Mouse (Mus musculus): ENCODE results near the gene Gm10959.
"Not testable (repeated sequence)": the region's sequence is repeated elsewhere in the genome, so short reads cannot be mapped to it uniquely, and the experiment has no call there.

The Gm10959 gene

GRCm38 (mm10) chr3:122919260-122919659 lies at the start of gene Gm10959:
TSS of gene Gm10959 (minus strand) at chr3:122919360.
- no peak for DNase-seq (ENCODE audit: low read depth)

GRCm38 (mm10) chr3:122968391-122968790 lies 49.2 kb upstream of the Gm10959 start:
- DNase-seq (ENCODE audit: low read depth): no peak

GRCm38 (mm10) chr3:122964301-122964700 lies 45.1 kb upstream of the Gm10959 start:
- no peak for DNase-seq (ENCODE audit: low read depth)

GRCm38 (mm10) chr3:122950129-122950528 lies 31.0 kb upstream of the Gm10959 start:
- DNase-seq (ENCODE audit: low read depth): no peak

GRCm38 (mm10) chr3:122943387-122943890 lies 24.3 kb upstream of the Gm10959 start:
- DNase-seq (ENCODE audit: low read depth): no peak

- DNase-seq (ENCODE audit: low read depth): peak; percentile 57
Observed at GRCm38 (mm10) chr3:122939215-122939614, 20.1 kb upstream of the Gm10959 start.

GRCm38 (mm10) chr3:122937176-122937575 lies 18.0 kb upstream of the Gm10959 start:
- DNase-seq (ENCODE audit: low read depth): not testable (repeated sequence)

- no peak for DNase-seq (ENCODE audit: low read depth)
Observed at GRCm38 (mm10) chr3:122932466-122932865, 13.3 kb upstream of the Gm10959 start.

- no peak for DNase-seq (ENCODE audit: low read depth)
Observed at GRCm38 (mm10) chr3:122929723-122930122, 10.6 kb upstream of the Gm10959 start.

- peak; percentile 93 for DNase-seq (ENCODE audit: low read depth)
Observed at GRCm38 (mm10) chr3:122924009-122924914, 5.1 kb upstream of the Gm10959 start, which contains the start of gene 1810037I17Rik. TSS of gene 1810037I17Rik (plus strand) at chr3:122924203.

- DNase-seq (ENCODE audit: low read depth): peak; percentile 19
Observed at GRCm38 (mm10) chr3:122923147-122923546, 4.0 kb upstream of the Gm10959 start.

GRCm38 (mm10) chr3:122921676-122922527 lies 2.7 kb upstream of the Gm10959 start:
- DNase-seq (ENCODE audit: low read depth): no peak

- DNase-seq (ENCODE audit: low read depth): no peak
Observed at GRCm38 (mm10) chr3:122920572-122921435, 1.6 kb upstream of the Gm10959 start.

GRCm38 (mm10) chr3:122918672-122919071 lies 488 bp downstream of the Gm10959 start:
- DNase-seq (ENCODE audit: low read depth): no peak

- DNase-seq (ENCODE audit: low read depth): no peak
Observed at GRCm38 (mm10) chr3:122916191-122916680, 2.9 kb downstream of the Gm10959 start.

GRCm38 (mm10) chr3:122915493-122915892 lies 3.7 kb downstream of the Gm10959 start:
- DNase-seq (ENCODE audit: low read depth): no peak

- DNase-seq (ENCODE audit: low read depth): no peak
Observed at GRCm38 (mm10) chr3:122907841-122908240, 11.3 kb downstream of the Gm10959 start.

GRCm38 (mm10) chr3:122903746-122904433 lies 15.3 kb downstream of the Gm10959 start:
- peak; percentile 63 for DNase-seq (ENCODE audit: low read depth)

GRCm38 (mm10) chr3:122898254-122898653 lies 20.9 kb downstream of the Gm10959 start:
- no peak for DNase-seq (ENCODE audit: low read depth)

GRCm38 (mm10) chr3:122895189-122895731 lies 23.9 kb downstream of the Gm10959 start:
- DNase-seq (ENCODE audit: low read depth): no peak

Data from naive thymus-derived CD4-positive, alpha-beta T cell, adult 2 months (primary cell).